Comparison of ENCODE assay signal across 13 mouse cellular contexts in the genomic region with DNA sequence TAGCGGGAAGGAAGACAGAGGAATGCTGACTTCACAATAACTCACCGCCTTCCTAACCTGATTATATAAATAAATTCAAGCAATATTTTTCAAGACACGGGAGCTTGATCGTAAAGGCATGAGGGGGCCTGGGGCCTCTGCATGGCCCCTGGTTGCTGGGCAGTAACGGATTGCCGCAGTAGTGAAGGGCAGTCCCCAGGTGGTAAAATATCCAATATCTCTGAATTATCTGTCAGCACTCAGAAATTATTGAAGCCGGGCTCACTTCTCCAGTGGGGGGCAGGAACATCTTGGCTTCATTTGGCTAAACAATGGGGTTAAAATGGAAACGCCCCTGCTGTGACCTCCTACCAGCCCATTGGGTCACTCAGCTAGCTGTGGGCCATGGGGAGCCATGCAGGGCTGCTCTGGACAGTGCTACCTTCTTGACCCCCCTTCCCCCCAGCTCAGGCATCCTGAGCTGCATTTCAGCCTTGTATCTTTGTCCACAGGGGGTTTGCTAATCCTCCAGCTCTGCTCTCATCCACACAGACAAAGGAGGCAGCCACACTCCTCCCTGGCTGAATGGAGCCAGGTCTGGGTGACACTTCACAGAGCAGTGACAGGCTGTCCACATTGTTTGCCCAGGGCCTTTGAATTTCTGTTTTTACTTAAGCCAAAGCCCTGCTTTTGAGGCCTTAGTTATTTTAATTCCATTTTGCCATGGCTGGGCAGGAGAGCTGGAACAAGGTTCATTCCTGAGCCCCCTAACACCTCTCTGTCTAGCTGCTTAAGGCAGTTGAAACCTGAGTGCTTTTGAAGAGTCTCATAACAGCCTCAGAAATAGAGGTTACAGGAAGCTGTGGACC.
A peak's percentile ranks its signal among the peaks of the same experiment; 100 is the strongest.
DNase-seq lines count a peak whose midpoint lies in the region; ATAC-seq and TF ChIP-seq lines count a peak whose summit lies in the region.
"Had no signal": no experiment of that assay in that cellular context is flagged by ENCODE, and none has a peak within 500 bp of the region (broad histone marks: within the 10 kb centered on the region; RNA-seq: fewer than 3 reads in every experiment).

No protein-coding gene starts in this region.

- H3K9me3 ChIP-seq in hindbrain, embryonic 14.5 days (ENCODE audit: control insufficient read depth, low read length) = no peaks in the 10 kb centered on the region
- no peaks in the 10 kb centered on the region for H3K9me3 ChIP-seq in midbrain, postnatal 0 days (ENCODE audit: low read length)
- H3K9me3 ChIP-seq: embryonic facial prominence, embryonic 13.5 days; heart, embryonic 13.5 days; intestine, embryonic 15.5 days; limb, embryonic 13.5 days; lung, embryonic 15.5 days had no signal

- no peaks in the 10 kb centered on the region for H3K27me3 ChIP-seq in hindbrain, embryonic 14.5 days (ENCODE audit: control insufficient read depth, insufficient read depth, low read length)
- no peaks in the 10 kb centered on the region for H3K27me3 ChIP-seq in midbrain, postnatal 0 days (ENCODE audit: insufficient read depth, low read length)
- H3K27me3 ChIP-seq: embryonic facial prominence, embryonic 13.5 days; heart, embryonic 13.5 days; intestine, embryonic 15.5 days; lung, embryonic 15.5 days had no signal

- no peaks in the 10 kb centered on the region for H3K36me3 ChIP-seq in hindbrain, embryonic 14.5 days (replicated peaks; ENCODE audit: control insufficient read depth, insufficient read depth)
- H3K36me3 ChIP-seq in midbrain, postnatal 0 days (ENCODE audit: insufficient read depth, low read length) = no peaks in the 10 kb centered on the region
- H3K36me3 ChIP-seq: embryonic facial prominence, embryonic 13.5 days; heart, embryonic 13.5 days; intestine, embryonic 15.5 days; limb, embryonic 13.5 days; lung, embryonic 15.5 days had no signal

- WGBS in hindbrain, embryonic 14.5 days = 17% methylated on average over 8 of the region's 8 CpGs
- WGBS in midbrain, postnatal 0 days = 15% methylated on average over 8 of the region's 8 CpGs

- no peak for ATAC-seq in cerebellum, adult (ENCODE audit: insufficient number of reproducible peaks, low FRiP score, low TSS enrichment)
- peak; percentile 46; the same call in 1 of the 2 replicates for ATAC-seq in hindbrain, embryonic 14.5 days (ENCODE audit: low FRiP score)
- peak; percentile 62; the same call in 1 of the 2 replicates for ATAC-seq in midbrain, postnatal 0 days (ENCODE audit: low FRiP score)
- ATAC-seq: intestine, embryonic 15.5 days had no signal

- H3K27ac ChIP-seq in hindbrain, embryonic 14.5 days = peak overlapping the region; percentile 61; the same call in 1 of the 2 replicates
- no peak overlapping the region for H3K27ac ChIP-seq in midbrain, postnatal 0 days (ENCODE audit: low read depth, low read length)
- H3K27ac ChIP-seq: embryonic facial prominence, embryonic 13.5 days; heart, embryonic 13.5 days; intestine, embryonic 15.5 days; limb, embryonic 13.5 days; lung, embryonic 15.5 days had no signal

- TF ChIP-seq CTCF in midbrain, postnatal 0 days (IDR thresholded peaks at IDR 0.05) = no peak

- no peak overlapping the region for H3K4me3 ChIP-seq in hindbrain, embryonic 14.5 days (replicated peaks; ENCODE audit: low read length)
- H3K4me3 ChIP-seq in midbrain, postnatal 0 days (ENCODE audit: low read depth, low read length) = no peak overlapping the region
- H3K4me3 ChIP-seq: embryonic facial prominence, embryonic 13.5 days; heart, embryonic 13.5 days; intestine, embryonic 15.5 days; limb, embryonic 13.5 days; lung, embryonic 15.5 days had no signal

- no peak overlapping the region for H3K4me2 ChIP-seq in hindbrain, embryonic 14.5 days (replicated peaks)
- H3K4me2 ChIP-seq in midbrain, postnatal 0 days (ENCODE audit: low read depth, low read length, poor library complexity, severe bottlenecking) = no peak overlapping the region
- H3K4me2 ChIP-seq: embryonic facial prominence, embryonic 13.5 days; heart, embryonic 13.5 days; intestine, embryonic 15.5 days; limb, embryonic 13.5 days; lung, embryonic 15.5 days had no signal

- H3K9ac ChIP-seq in hindbrain, embryonic 14.5 days = no peak overlapping the region
- no peak overlapping the region for H3K9ac ChIP-seq in midbrain, postnatal 0 days (replicated peaks; ENCODE audit: low read length, poor library complexity, severe bottlenecking)
- H3K9ac ChIP-seq: embryonic facial prominence, embryonic 13.5 days; heart, embryonic 13.5 days; intestine, embryonic 15.5 days; limb, embryonic 13.5 days; lung, embryonic 15.5 days had no signal

- H3K4me1 ChIP-seq in hindbrain, embryonic 14.5 days (replicated peaks; ENCODE audit: control insufficient read depth, insufficient read depth, low read length) = peaks cover 5% of the 10 kb centered on the region; the same call in 1 of the 2 replicates
- H3K4me1 ChIP-seq in midbrain, postnatal 0 days (ENCODE audit: insufficient read depth, low read length) = peaks cover 5% of the 10 kb centered on the region; the same call in 1 of the 2 replicates
- H3K4me1 ChIP-seq: intestine, embryonic 15.5 days had no signal

- peak; percentile 24 to 38 for DNase-seq in cerebellum, postnatal 10 days
- DNase-seq in embryo, embryonic 10.5 days (ENCODE audit: low spot score) = peak; percentile 67
- DNase-seq in hindbrain, embryonic 14.5 days (ENCODE audit: low spot score) = peak; percentile 46
- peak; percentile 49 for DNase-seq in midbrain, postnatal 0 days (ENCODE audit: low spot score)
- DNase-seq in ovary, postnatal 14 days (ENCODE audit: low spot score) = no peak
- no peak for DNase-seq in spleen, postnatal 10 days (ENCODE audit: low spot score in 2 of 2)
- no peak for DNase-seq in spleen, adult 12 weeks (ENCODE audit: low spot score)

Comparison
In these comparisons a context has a peak if more than half of its experiments do, and no peak if none do; other contexts are left out.
1. DNase-seq: peak in cerebellum, postnatal 10 days (2 of 2), embryo, embryonic 10.5 days (single experiment), hindbrain, embryonic 14.5 days (single experiment) and midbrain, postnatal 0 days (single experiment); none in ovary, postnatal 14 days (single experiment), spleen, postnatal 10 days (0 of 2) and spleen, adult 12 weeks (single experiment).